Mouse (Mus musculus): Measurements from ENCODE around the gene Taf12.

- TF ChIP-seq POLR2A (IDR thresholded peaks at IDR 0.05; ENCODE audit: insufficient read depth, low read depth, low read length) (no peak), CTCF (IDR thresholded peaks at IDR 0.05; ENCODE audit: insufficient read depth, low read depth, low read length) (no peak)
Observed at GRCm38 (mm10) chr4:132301965-132302938, 28.1 kb downstream of the Taf12 start.
